Mouse (Mus musculus): ENCODE results near the gene 4930524B15Rik. TPM values are rescaled to one million over a fixed set of nuclear protein-coding genes. Genes with fewer than 3 reads are reported as not detected.

Gene 4930524B15Rik
- polyA plus RNA-seq, 1 experiment = not detected

DNA sequence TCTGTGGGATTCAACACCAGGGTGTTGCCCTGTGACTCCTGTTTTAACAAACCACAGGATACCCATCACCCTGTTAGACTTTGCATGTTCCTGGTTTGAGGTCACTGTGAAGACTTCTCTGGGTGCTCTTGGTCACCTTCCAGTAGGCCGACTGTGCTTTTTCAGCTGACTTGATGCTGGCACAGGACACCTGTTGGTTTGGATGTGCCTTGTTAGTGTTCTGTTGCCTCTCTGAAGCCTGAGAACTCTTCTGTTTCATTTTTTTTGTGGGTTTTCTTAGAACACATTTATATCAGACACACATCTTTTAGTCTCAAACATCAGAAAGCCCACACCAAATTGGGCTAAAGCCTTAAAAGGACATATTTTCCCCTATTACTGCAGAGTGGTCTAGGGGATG lies 48.2 kb downstream of the 4930524B15Rik start:
- TF ChIP-seq POLR2A (IDR thresholded peaks at IDR 0.05; ENCODE audit: borderline replicate concordance, control insufficient read depth, low read depth, low read length) (no peak), CTCF (IDR thresholded peaks at IDR 0.05; ENCODE audit: control insufficient read depth, insufficient read depth, low read length) (no peak)
- 23% methylated on average over 1 of the region's 1 CpGs for WGBS
- no peak overlapping the region for H3K27ac ChIP-seq (ENCODE audit: control insufficient read depth, insufficient read depth, low read depth, low read length, poor library complexity)
- no peak overlapping the region for H3K4me3 ChIP-seq (replicated peaks; ENCODE audit: control insufficient read depth, low read depth, low read length)
- no peaks in the 10 kb centered on the region; the same call in 1 of the 2 replicates for H3K4me1 ChIP-seq (ENCODE audit: control insufficient read depth, insufficient read depth, low read length)

DNA sequence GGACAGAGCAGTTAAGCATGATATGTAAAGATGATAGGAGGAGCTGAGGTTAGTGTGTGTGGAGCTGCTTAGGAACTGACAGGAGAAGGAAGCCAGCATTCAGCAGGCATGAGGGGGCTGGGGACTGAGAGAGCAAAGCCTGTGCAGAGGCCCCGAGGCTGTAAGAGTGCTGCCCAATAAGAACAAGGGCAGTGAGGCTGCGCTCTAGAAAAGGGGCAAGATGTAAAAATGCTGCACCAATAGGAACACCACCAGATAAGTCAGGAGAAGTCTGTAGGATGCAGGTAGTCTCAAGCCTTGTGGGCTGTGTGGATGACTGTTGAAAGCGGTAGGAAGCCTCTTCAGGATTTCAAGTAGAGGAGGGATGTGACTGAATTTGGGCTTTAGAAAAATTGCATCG lies 52.8 kb downstream of the 4930524B15Rik start:
- WGBS = 47% methylated on average over 4 of the region's 4 CpGs
- no peak for TF ChIP-seq CTCF (IDR thresholded peaks at IDR 0.05; ENCODE audit: control insufficient read depth, insufficient read depth, low read length)
- TF ChIP-seq POLR2A (IDR thresholded peaks at IDR 0.05; ENCODE audit: borderline replicate concordance, control insufficient read depth, low read depth, low read length) = no peak
- Histone ChIP-seq H3K4me1 (ENCODE audit: control insufficient read depth, insufficient read depth, low read length) (no peaks in the 10 kb centered on the region; the same call in 1 of the 2 replicates), H3K27ac (ENCODE audit: control insufficient read depth, insufficient read depth, low read depth, low read length, poor library complexity) (no peak overlapping the region), H3K4me3 (replicated peaks; ENCODE audit: control insufficient read depth, low read depth, low read length) (no peak overlapping the region)

DNA sequence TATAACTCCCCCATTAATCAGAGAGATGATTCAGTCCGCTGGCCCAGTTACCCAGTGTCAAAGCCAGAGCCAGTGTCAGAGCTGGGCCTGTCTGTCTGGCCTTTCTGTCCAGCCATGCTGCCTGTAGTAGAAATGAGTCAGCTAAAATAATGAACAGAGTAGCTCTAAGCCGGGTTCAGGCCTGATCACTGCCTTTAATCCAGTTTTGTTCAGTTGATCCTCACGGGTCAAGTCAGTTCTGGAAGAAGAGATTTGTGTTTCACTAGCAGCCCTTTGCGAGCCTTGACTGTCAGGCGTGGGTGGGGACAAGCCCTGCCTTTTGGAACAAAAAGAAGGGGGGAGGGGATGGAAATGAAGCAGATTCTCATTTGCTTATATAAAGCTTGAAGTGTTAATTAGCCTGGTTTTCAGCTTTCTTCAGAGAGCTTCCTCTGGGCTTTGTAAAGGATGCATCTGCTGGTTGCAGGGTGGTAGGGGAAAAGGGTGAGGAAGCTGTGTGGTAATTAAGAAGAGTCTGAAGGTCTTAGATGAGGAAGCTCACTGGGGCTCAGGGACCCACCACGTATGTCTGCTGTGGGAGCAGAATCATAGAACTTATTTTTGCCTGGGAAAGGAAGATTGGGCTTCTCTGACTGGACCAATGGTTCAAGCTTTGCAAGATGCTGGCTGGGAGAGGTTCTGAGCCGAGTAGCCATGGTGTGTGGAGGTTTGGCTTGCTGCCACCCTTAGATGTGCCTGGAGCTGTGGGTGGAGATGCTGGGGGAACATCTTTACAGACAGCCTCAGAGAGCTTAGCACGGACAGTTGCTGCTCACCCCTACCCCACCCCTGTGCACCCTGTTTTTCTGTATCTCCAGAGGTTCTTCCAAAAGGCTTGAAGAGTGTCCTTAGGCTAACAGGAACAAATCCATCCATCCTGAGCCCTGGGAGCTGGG lies 54.9 kb downstream of the 4930524B15Rik start:
- Histone ChIP-seq H3K4me1 (ENCODE audit: control insufficient read depth, insufficient read depth, low read length) (no peaks in the 10 kb centered on the region; the same call in 1 of the 2 replicates), H3K27ac (ENCODE audit: control insufficient read depth, insufficient read depth, low read depth, low read length, poor library complexity) (no peak overlapping the region), H3K4me3 (replicated peaks; ENCODE audit: control insufficient read depth, low read depth, low read length) (no peak overlapping the region)
- 7% methylated on average over 8 of the region's 8 CpGs for WGBS
- no peak for TF ChIP-seq POLR2A (IDR thresholded peaks at IDR 0.05; ENCODE audit: borderline replicate concordance, control insufficient read depth, low read depth, low read length)
- TF ChIP-seq CTCF (IDR thresholded peaks at IDR 0.05; ENCODE audit: control insufficient read depth, insufficient read depth, low read length) = no peak

DNA sequence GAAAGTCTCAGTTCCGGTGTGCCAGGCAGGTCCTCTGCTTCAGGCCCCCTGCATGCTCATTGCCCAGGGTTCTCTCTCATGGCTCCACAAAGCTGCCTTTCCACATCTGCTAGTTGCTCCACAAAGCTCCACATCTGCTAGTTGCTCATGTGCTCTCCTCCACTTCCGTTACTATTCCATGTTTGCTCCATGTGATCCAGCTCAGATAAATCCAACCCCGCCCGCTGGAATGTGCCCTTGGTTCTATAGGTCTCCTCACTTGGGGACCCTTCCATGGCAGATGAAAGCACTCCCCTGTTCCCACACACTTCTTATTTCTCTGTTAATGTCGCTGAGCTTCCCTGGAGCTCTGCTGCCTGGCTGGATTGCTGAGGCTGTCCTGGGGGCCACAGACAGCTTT lies 61.2 kb downstream of the 4930524B15Rik start:
- H3K4me3 ChIP-seq (replicated peaks; ENCODE audit: control insufficient read depth, low read depth, low read length) = no peak overlapping the region
- H3K27ac ChIP-seq (ENCODE audit: control insufficient read depth, insufficient read depth, low read depth, low read length, poor library complexity) = no peak overlapping the region
- H3K4me1 ChIP-seq (ENCODE audit: control insufficient read depth, insufficient read depth, low read length) = no peaks in the 10 kb centered on the region; the same call in 1 of the 2 replicates
- TF ChIP-seq CTCF (IDR thresholded peaks at IDR 0.05; ENCODE audit: control insufficient read depth, insufficient read depth, low read length) = no peak
- no peak for TF ChIP-seq POLR2A (IDR thresholded peaks at IDR 0.05; ENCODE audit: borderline replicate concordance, control insufficient read depth, low read depth, low read length)
- WGBS = 74% methylated on average over 5 of the region's 5 CpGs

DNA sequence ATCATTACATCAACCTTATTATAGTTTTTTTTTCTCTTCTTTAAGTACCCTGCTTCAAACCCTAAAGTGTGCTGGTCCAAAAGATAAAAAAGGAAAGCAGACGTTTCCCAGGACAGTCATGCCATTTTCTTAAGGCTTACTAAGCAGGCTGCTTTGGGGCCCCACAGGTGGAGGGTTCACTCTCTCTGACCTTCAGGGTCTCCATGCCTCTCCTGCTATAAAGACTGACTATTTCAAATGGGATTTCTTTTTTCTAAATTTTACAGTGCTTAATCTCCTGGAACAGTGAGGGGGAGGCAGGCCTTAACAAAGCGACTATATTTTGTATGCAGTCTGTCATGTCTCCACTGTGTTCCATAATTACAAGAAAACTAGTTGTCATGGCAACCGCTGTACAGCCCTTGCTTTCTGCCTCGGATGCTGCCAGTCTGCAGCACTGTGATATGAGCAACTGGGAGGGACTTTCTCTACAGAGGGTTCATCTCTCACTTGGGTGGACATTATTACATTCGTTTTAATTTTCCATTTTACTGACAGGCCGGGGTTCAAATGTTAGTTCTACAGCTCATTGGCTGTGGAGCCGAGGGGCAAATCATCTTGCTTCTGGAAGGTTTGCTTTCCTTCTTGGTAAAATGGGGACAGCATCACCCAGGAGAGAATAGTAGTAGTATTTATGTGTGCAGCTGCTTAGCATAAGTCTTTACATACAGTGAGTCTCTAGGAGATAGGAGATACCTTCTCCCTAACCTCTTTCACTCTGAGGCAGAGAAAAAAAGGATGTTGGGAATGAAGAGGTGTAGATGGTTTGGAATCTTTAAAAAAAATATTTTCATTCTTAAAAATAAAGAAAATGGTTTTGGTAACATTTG lies 62.3 kb downstream of the 4930524B15Rik start:
- Histone ChIP-seq H3K4me1 (ENCODE audit: control insufficient read depth, insufficient read depth, low read length) (no peaks in the 10 kb centered on the region; the same call in 1 of the 2 replicates), H3K4me3 (replicated peaks; ENCODE audit: control insufficient read depth, low read depth, low read length) (no peak overlapping the region), H3K27ac (ENCODE audit: control insufficient read depth, insufficient read depth, low read depth, low read length, poor library complexity) (no peak overlapping the region)
- 62% methylated on average over 7 of the region's 7 CpGs for WGBS
- no peak for TF ChIP-seq POLR2A (IDR thresholded peaks at IDR 0.05; ENCODE audit: borderline replicate concordance, control insufficient read depth, low read depth, low read length)

DNA sequence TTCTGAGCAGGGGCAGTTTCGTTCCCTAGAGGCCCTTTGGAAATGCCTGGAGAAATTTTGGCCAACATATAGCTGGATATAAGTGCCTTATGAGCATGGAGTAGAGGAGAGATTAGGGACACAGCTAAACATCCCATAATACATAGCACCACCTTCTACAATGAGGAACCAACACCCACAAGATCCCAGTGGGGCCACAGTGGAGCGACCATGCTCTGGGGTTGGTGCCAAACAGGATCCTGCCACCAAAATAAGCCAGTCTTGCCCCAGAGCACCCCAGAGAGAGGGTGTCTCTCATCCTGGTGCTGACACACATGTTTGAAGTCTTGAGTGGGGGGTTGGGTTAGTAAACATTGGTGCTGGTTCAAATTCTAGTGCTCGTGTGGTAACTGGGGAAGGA lies 63.2 kb downstream of the 4930524B15Rik start:
- H3K4me1 ChIP-seq (ENCODE audit: control insufficient read depth, insufficient read depth, low read length) = no peaks in the 10 kb centered on the region; the same call in 1 of the 2 replicates
- 34% methylated on average over 3 of the region's 3 CpGs for WGBS
- no peak for TF ChIP-seq POLR2A (IDR thresholded peaks at IDR 0.05; ENCODE audit: borderline replicate concordance, control insufficient read depth, low read depth, low read length)
- TF ChIP-seq CTCF (IDR thresholded peaks at IDR 0.05; ENCODE audit: control insufficient read depth, insufficient read depth, low read length) = no peak
- no peak overlapping the region for H3K4me3 ChIP-seq (replicated peaks; ENCODE audit: control insufficient read depth, low read depth, low read length)
- H3K27ac ChIP-seq (ENCODE audit: control insufficient read depth, insufficient read depth, low read depth, low read length, poor library complexity) = no peak overlapping the region

Other genes with a start within 250 kb of the 4930524B15Rik start
- 27.5 and 38.1 TPM in 2 replicates for gene Cpeb4, start 93.4 kb upstream of the 4930524B15Rik start, polyA plus RNA-seq (2011; ENCODE audit: insufficient read depth, insufficient read length, low replicate concordance, missing spikeins)
- gene Nsg2, start 34.9 kb downstream of the 4930524B15Rik start, polyA plus RNA-seq (2011; ENCODE audit: insufficient read depth, insufficient read length, low replicate concordance, missing spikeins) = 0.57 and 2.5 TPM in 2 replicates
- 0.55 and 0.79 TPM in 2 replicates for gene Il9r, start 234.7 kb downstream of the 4930524B15Rik start, polyA plus RNA-seq (2011; ENCODE audit: insufficient read depth, insufficient read length, low replicate concordance, missing spikeins)
- gene Snrnp25, start 239.8 kb downstream of the 4930524B15Rik start, polyA plus RNA-seq (2011; ENCODE audit: insufficient read depth, insufficient read length, low replicate concordance, missing spikeins) = 61.6 and 71.3 TPM in 2 replicates